Comparison of ENCODE assay signal across 16 mouse cellular contexts in the genomic region with DNA sequence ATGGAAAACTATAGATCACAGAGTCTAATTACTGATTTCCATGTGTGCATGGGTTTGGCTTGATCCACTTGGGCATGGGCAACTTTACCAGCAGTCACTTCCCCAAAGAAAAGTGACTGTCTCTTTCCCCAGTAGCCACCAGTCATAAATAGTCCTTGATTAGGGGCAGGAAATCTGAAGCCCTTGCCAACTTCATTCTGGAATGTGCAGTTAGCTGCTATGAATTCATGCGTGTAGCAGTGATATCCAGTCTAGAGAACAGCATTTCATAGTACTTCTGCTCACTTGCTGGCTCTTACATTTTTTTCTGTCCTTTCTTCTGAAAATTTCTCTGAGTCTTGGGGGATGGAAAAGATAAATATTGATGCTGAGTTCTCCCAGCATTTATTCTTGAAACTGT.
"Had no signal": no experiment of that assay in that cellular context is flagged by ENCODE, and none has a peak within 500 bp of the region (broad histone marks: within the 10 kb centered on the region; RNA-seq: fewer than 3 reads in every experiment).

No protein-coding gene starts in this region.

- H3K27ac ChIP-seq: neural tube, embryonic 13.5 days; neural tube, embryonic 15.5 days; stomach, embryonic 15.5 days; stomach, postnatal 0 days had no signal

- H3K27me3 ChIP-seq: neural tube, embryonic 13.5 days; neural tube, embryonic 15.5 days; stomach, embryonic 15.5 days had no signal

- H3K36me3 ChIP-seq: neural tube, embryonic 13.5 days; neural tube, embryonic 15.5 days; stomach, embryonic 15.5 days had no signal

- H3K9ac ChIP-seq: neural tube, embryonic 13.5 days; neural tube, embryonic 15.5 days; stomach, embryonic 15.5 days had no signal

- H3K4me1 ChIP-seq: neural tube, embryonic 13.5 days; neural tube, embryonic 15.5 days; stomach, embryonic 15.5 days had no signal

- DNase-seq: retina, postnatal 1 day; right cerebral cortex, adult 18-20 months; right cerebral cortex, postnatal 14 days; right cerebral cortex, postnatal 25 days; right cerebral cortex, postnatal 4 days; spleen, adult 18-20 months; thymus, adult 18-20 months; thymus, adult 2 months; thymus, postnatal 14 days; thymus, postnatal 25 days; thymus, postnatal 36 days; thymus, postnatal 4 days had no signal

- H3K4me3 ChIP-seq: neural tube, embryonic 13.5 days; neural tube, embryonic 15.5 days; stomach, embryonic 15.5 days had no signal

- H3K4me2 ChIP-seq: neural tube, embryonic 13.5 days; neural tube, embryonic 15.5 days; stomach, embryonic 15.5 days had no signal

- H3K9me3 ChIP-seq: neural tube, embryonic 15.5 days; stomach, embryonic 15.5 days had no signal
